Mouse (Mus musculus) adipocyte (in vitro differentiated cells): ENCODE data around the gene Atg3.

Experiments used
- DNase-seq: peaks from one replicate; pipeline ENCODE4 v3.0.0-alpha.2; 2016; ENCODE audit warnings: low spot score

Gene Atg3

GRCm38 (mm10) chr16:45204859-45205670 lies 46.5 kb downstream of the Atg3 start:
- DNase-seq: no peak

GRCm38 (mm10) chr16:45222016-45222415 lies 63.4 kb downstream of the Atg3 start:
- DNase-seq: no peak

DNA sequence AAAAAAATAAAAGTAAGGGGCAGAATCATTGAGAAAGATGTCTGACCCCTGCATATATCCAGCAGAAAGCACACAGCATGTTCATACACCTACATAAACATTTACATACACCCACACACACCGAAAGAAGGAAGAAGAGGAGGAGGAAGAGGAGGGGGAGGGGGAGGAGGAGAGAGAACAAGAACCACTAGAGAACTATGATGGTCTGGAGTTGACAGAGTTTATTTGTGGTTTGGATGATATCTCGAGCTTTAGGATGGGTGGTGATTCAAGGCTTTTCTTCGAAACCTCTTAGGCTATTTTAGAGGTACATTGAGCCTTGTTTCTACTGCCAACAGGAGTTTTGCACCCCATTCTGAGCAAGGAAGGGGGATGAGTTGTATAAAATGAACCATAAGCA lies 64.2 kb downstream of the Atg3 start:
- no peak for DNase-seq

DNA sequence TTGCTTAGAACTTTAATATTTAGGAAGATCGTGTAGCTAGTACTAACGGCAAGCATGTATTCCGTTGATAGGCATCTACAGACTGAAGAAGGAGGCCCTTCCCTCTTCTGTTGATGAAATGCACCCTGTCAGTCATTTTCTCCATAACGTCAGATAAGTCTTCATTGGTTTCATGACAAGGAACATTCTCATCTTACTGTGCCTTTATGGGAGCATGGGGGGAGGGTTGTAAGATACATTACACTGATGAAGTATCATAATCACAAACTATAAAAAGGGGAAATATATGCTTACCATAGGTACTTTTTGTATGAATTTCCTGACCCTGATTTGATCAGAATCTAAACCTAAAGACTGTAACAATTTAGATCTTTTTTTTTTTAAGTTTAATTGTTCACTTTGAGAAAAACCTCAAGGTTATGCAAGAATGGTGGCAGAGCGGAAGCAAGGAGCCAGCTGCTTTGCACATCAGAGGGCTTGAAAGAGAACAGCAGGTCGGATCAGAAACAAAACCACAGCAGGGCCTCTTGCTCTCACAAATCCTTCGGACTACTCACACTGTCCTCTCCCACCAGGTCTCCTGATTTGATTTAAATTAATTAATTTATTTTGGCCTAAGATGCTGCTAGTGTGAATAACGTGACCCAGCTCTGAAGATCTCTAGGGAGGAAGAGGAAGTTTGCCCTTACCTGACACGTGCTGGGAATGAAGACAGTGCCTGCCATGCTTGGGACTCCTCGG lies 65.2 kb downstream of the Atg3 start, which contains the start of gene Btla:
Btla (plus strand) TSS at position 668 of the 741 bp plus-strand sequence.
- DNase-seq: no peak

- DNase-seq: no peak
These were observed 65.9 kb downstream of the Atg3 start for GRCm38 (mm10) chr16:45224431-45225008.

DNA sequence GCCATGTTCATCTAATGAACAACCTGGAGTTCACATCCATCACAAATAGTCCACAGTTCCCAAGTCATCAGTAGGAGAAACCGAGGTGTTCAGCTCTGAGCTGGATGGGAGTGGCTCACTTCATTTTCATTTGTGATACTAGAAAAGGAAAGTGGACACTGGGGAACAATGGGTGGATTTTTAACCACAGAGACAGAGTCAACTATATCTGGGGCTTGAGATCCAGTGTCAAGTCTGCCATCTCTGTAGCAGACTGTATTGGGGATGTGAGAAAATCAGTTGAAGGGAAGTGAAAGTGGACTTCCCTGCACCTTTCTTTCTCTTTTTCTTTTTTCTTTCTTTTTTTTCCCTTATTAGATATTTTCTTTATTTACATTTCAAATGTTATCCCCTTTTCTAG lies 68.4 kb downstream of the Atg3 start:
- DNase-seq: no peak

DNA sequence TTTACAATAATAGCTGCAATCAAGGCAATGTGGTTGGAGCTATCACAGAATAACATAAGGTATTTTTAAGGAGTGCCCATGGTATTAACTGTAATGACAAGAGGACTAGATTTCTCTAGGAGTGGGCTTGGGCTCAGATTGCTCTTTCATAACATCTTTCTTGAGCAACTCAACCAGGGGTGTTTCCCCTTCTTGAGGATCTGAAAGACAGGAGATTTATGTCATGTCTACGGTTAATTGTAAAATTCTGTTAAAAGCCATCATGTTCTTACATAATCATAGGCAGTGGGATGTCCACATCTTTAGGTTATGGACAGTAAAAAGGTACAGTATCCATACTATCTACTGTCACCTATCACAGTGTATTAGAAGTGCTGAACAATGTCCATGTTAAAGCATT lies 72.7 kb downstream of the Atg3 start:
- DNase-seq: no peak

DNA sequence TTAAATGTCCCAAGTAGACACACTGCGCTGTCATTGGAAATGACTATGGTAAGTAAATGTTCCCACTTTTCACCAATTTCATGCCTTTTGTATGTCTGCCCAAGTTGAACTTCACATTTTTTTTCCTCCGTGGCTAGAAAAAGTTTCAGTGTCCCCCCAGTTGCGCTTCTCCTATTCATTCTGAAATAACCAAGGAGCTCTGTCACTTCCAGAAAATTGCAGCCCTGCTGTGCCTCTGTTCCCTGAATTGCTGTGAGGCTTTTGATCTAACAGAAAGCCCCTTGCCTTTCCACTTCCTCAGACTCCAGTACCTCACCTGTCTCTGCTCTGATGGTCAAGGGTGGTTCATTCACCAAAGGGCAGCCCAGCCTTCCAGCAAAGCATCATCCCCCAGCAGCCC lies 74.4 kb downstream of the Atg3 start:
- no peak for DNase-seq
